Mouse (Mus musculus): ENCODE data around the gene B4galt5. TPM values are rescaled to one million over a fixed set of nuclear protein-coding genes. Genes with fewer than 3 reads are reported as not detected.

B4galt5 gene
- total and polyA plus RNA-seq, 3 experiments = 4.6 to 34.4 (median 6.5) TPM

GRCm38 (mm10) chr2:167302031-167302430, 47.0 kb downstream of the B4galt5 start (continued):
- TF ChIP-seq ZC3H11A (IDR thresholded peaks at IDR 0.05; ENCODE audit: low read depth, low read length) = no peak
- no peak for TF ChIP-seq MYB (IDR thresholded peaks at IDR 0.05; ENCODE audit: low read depth, low read length)
- no peak for TF ChIP-seq BHLHE40 (IDR thresholded peaks at IDR 0.05; ENCODE audit: borderline replicate concordance, low read depth, low read length)

- H3K4me3 ChIP-seq (ENCODE audit: control insufficient read depth in 1 of 2, insufficient read depth in 1 of 2, low read depth in 2 of 2, low read length in 2 of 2) = no peak overlapping the region
- no peak for DNase-seq (ENCODE audit: low read depth, low spot score)
- H3K9ac ChIP-seq (ENCODE audit: control insufficient read depth, low read depth, low read length, poor library complexity, severe bottlenecking) = no peak overlapping the region
- H3K9me3 ChIP-seq (replicated peaks; ENCODE audit: insufficient read depth, low read length) = no peaks in the 10 kb centered on the region
- no peak overlapping the region for H3K27ac ChIP-seq (ENCODE audit: control insufficient read depth, low read depth, low read length)
- TF ChIP-seq HCFC1 (IDR thresholded peaks at IDR 0.05; ENCODE audit: low read depth, low read length) = no peak
- no peak for TF ChIP-seq POLR2A (IDR thresholded peaks at IDR 0.05; ENCODE audit: control insufficient read depth in 1 of 2, insufficient read depth in 1 of 2, low read depth in 1 of 2, low read length in 2 of 2, poor library complexity in 1 of 2)
- TF ChIP-seq CTCF (IDR thresholded peaks at IDR 0.05 in 2 of 3, conservative IDR thresholded peaks at IDR 0.05 in 1 of 3; ENCODE audit: control insufficient read depth in 1 of 3, insufficient read depth in 1 of 3, low read depth in 2 of 3, low read length in 3 of 3, poor library complexity in 1 of 3, severe bottlenecking in 1 of 3) = no peak
- no peak for TF ChIP-seq TBP (IDR thresholded peaks at IDR 0.05; ENCODE audit: low read depth, low read length)
- TF ChIP-seq SIN3A (IDR thresholded peaks at IDR 0.05; ENCODE audit: low read length) = no peak
- TF ChIP-seq ZKSCAN1 (IDR thresholded peaks at IDR 0.05; ENCODE audit: low read depth, low read length) = no peak
- TF ChIP-seq RAD21 (IDR thresholded peaks at IDR 0.05; ENCODE audit: low read depth, low read length) = no peak
- no peak for TF ChIP-seq TAL1 (IDR thresholded peaks at IDR 0.05; ENCODE audit: low read length)
- no peak for TF ChIP-seq RCOR1 (IDR thresholded peaks at IDR 0.05; ENCODE audit: low read depth, low read length)
- no peak for TF ChIP-seq CHD2 (IDR thresholded peaks at IDR 0.05; ENCODE audit: low read length)
- no peak for TF ChIP-seq USF1 (IDR thresholded peaks at IDR 0.05; ENCODE audit: low read depth, low read length)
- TF ChIP-seq UBTF (IDR thresholded peaks at IDR 0.05; ENCODE audit: borderline replicate concordance, insufficient read depth, low read depth, low read length) = no peak
- no peak for TF ChIP-seq TCF12 (IDR thresholded peaks at IDR 0.05; ENCODE audit: low read depth, low read length)
- TF ChIP-seq BHLHE40 (IDR thresholded peaks at IDR 0.05; ENCODE audit: borderline replicate concordance, low read depth, low read length) = no peak
- TF ChIP-seq CHD1 (IDR thresholded peaks at IDR 0.05; ENCODE audit: low read depth, low read length) = no peak
- no peak for TF ChIP-seq POLR2AphosphoS2 (IDR thresholded peaks at IDR 0.05; ENCODE audit: low read length)
- no peaks in the 10 kb centered on the region for H3K79me2 ChIP-seq (ENCODE audit: control insufficient read depth, insufficient read depth, low read length, poor library complexity)
- H3K27me3 ChIP-seq (ENCODE audit: control insufficient read depth in 1 of 2, insufficient read depth in 2 of 2, low read length in 2 of 2) = no peaks in the 10 kb centered on the region
- no peaks in the 10 kb centered on the region for H3K4me1 ChIP-seq (ENCODE audit: control insufficient read depth in 1 of 2, insufficient read depth in 2 of 2, low read length in 2 of 2)
- H3K36me3 ChIP-seq (ENCODE audit: control insufficient read depth in 1 of 2, insufficient read depth in 2 of 2, low read length in 2 of 2) = no peaks in the 10 kb centered on the region; a peak in 1 of 4 replicates
These were observed 47.4 kb downstream of the B4galt5 start for GRCm38 (mm10) chr2:167301601-167302000.

GRCm38 (mm10) chr2:167300943-167301497, 48.0 kb downstream of the B4galt5 start:
- no peak for DNase-seq (ENCODE audit: low read depth, low spot score)

More at GRCm38 (mm10) chr2:167300943-167301497, 48.0 kb downstream of the B4galt5 start:
- H3K4me3 ChIP-seq (ENCODE audit: control insufficient read depth in 1 of 2, insufficient read depth in 1 of 2, low read depth in 2 of 2, low read length in 2 of 2) = no peak overlapping the region
- no peaks in the 10 kb centered on the region for H3K79me2 ChIP-seq (ENCODE audit: control insufficient read depth, insufficient read depth, low read length, poor library complexity)
- no peak for TF ChIP-seq USF1 (IDR thresholded peaks at IDR 0.05; ENCODE audit: low read depth, low read length)
- no peak for TF ChIP-seq ELF1 (IDR thresholded peaks at IDR 0.05; ENCODE audit: low read depth, low read length)
- TF ChIP-seq MYC (IDR thresholded peaks at IDR 0.05; ENCODE audit: low read depth, low read length) = no peak
- TF ChIP-seq TAL1 (IDR thresholded peaks at IDR 0.05; ENCODE audit: low read length) = no peak
- H3K9ac ChIP-seq (ENCODE audit: control insufficient read depth, low read depth, low read length, poor library complexity, severe bottlenecking) = no peak overlapping the region
- H3K27me3 ChIP-seq (ENCODE audit: control insufficient read depth in 1 of 2, insufficient read depth in 2 of 2, low read length in 2 of 2) = no peaks in the 10 kb centered on the region
- no peaks in the 10 kb centered on the region for H3K9me3 ChIP-seq (replicated peaks; ENCODE audit: insufficient read depth, low read length)
- H3K27ac ChIP-seq (ENCODE audit: control insufficient read depth, low read depth, low read length) = no peak overlapping the region
- no peaks in the 10 kb centered on the region for H3K4me1 ChIP-seq (ENCODE audit: control insufficient read depth in 1 of 2, insufficient read depth in 2 of 2, low read length in 2 of 2)
- no peaks in the 10 kb centered on the region; a peak in 1 of 4 replicates for H3K36me3 ChIP-seq (ENCODE audit: control insufficient read depth in 1 of 2, insufficient read depth in 2 of 2, low read length in 2 of 2)
